Comparison of ENCODE assay signal across 15 mouse cellular contexts in genomic region chr13:32603925-32604590, GRCm38 (mm10).
DNase-seq lines count a peak whose midpoint lies in the region; ATAC-seq and TF ChIP-seq lines count a peak whose summit lies in the region.
"Had no signal": no experiment of that assay in that cellular context is flagged by ENCODE, and none has a peak within 500 bp of the region (broad histone marks: within the 10 kb centered on the region; RNA-seq: fewer than 3 reads in every experiment).

No protein-coding gene starts in this region.

- dilution Hi-C loops in CH12.LX (cut with MboI; ENCODE audit: extremely low pct_ligation_motif_present, extremely low pct_unique_long_range_greater_than_20kb, low sequenced_read_pairs): no loop called here

- TF ChIP-seq POLR2A in CH12.LX (IDR thresholded peaks at IDR 0.05; ENCODE audit: low read depth, low read length): no peak

- 76% methylated on average over 8 of the region's 8 CpGs for WGBS in intestine, postnatal 0 days
- 74% methylated on average over 8 of the region's 8 CpGs for WGBS in intestine, embryonic 16.5 days
- 62% methylated on average over 8 of the region's 8 CpGs for WGBS in lung, postnatal 0 days

- in situ Hi-C loops in CH12.LX (cut with MboI; ENCODE audit: low pct_ligation_motif_present, low pct_unique_long_range_greater_than_20kb, low sequenced_read_pairs): loop anchor here (10.0 kb wide), 2 partner anchors 61 to 99 kb away; no protein-coding TSS in a partner anchor

- no peaks in the 10 kb centered on the region for H3K36me3 ChIP-seq in intestine, postnatal 0 days (ENCODE audit: control insufficient read depth, insufficient read depth)
- H3K36me3 ChIP-seq in intestine, embryonic 16.5 days (ENCODE audit: control insufficient read depth, insufficient read depth, low read length): no peaks in the 10 kb centered on the region
- H3K36me3 ChIP-seq in lung, postnatal 0 days (ENCODE audit: insufficient read depth, low read length): no peaks in the 10 kb centered on the region
- no peaks in the 10 kb centered on the region for H3K36me3 ChIP-seq in CH12.LX (replicated peaks in 1 of 2; ENCODE audit: control insufficient read depth in 1 of 2, insufficient read depth in 1 of 2, low read length in 1 of 2)
- H3K36me3 ChIP-seq: heart, embryonic 12.5 days; midbrain, embryonic 15.5 days had no signal

- peak; percentile 14; the same call in 1 of the 2 replicates for TF ChIP-seq CTCF in intestine, postnatal 0 days (IDR thresholded peaks at IDR 0.05; ENCODE audit: low read depth)
- TF ChIP-seq CTCF in lung, postnatal 0 days (IDR thresholded peaks at IDR 0.05): peak; percentile 36
- peak in 1 of 2 experiments; percentile 50; a peak in 2 of 4 replicates for TF ChIP-seq CTCF in CH12.LX (conservative IDR thresholded peaks at IDR 0.05 in 1 of 2, IDR thresholded peaks at IDR 0.05 in 1 of 2; ENCODE audit: low read depth in 2 of 2, low read length in 2 of 2)

- no peaks in the 10 kb centered on the region for H3K4me1 ChIP-seq in intestine, postnatal 0 days (replicated peaks; ENCODE audit: control insufficient read depth, insufficient read depth, low read length)
- no peaks in the 10 kb centered on the region for H3K4me1 ChIP-seq in intestine, embryonic 16.5 days (ENCODE audit: control insufficient read depth, insufficient read depth, low read length)
- H3K4me1 ChIP-seq in lung, postnatal 0 days (ENCODE audit: insufficient read depth, low read depth, low read length): no peaks in the 10 kb centered on the region
- peaks cover 0 to 5% of the 10 kb centered on the region in 2 experiments; a peak in 2 of 4 replicates for H3K4me1 ChIP-seq in CH12.LX (ENCODE audit: control insufficient read depth in 1 of 2, insufficient read depth in 2 of 2)
- H3K4me1 ChIP-seq: midbrain, embryonic 15.5 days had no signal

- no peak overlapping the region for H3K9ac ChIP-seq in intestine, postnatal 0 days (ENCODE audit: low read depth, low read length)
- no peak overlapping the region for H3K9ac ChIP-seq in intestine, embryonic 16.5 days (ENCODE audit: low read depth, low read length)
- no peak overlapping the region for H3K9ac ChIP-seq in lung, postnatal 0 days (replicated peaks; ENCODE audit: low read depth)
- H3K9ac ChIP-seq in CH12.LX (ENCODE audit: insufficient read depth, low read depth): no peak overlapping the region
- H3K9ac ChIP-seq: heart, embryonic 12.5 days; midbrain, embryonic 15.5 days had no signal

- ATAC-seq in intestine, postnatal 0 days: no peak
- no peak for ATAC-seq in intestine, embryonic 16.5 days
- ATAC-seq in lung, postnatal 0 days: no peak
- ATAC-seq in common myeloid progenitor, adult 5-6 weeks (replicated peaks; ENCODE audit: low read depth, poor library complexity, severe bottlenecking): peak; percentile 60; the same call in 1 of the 2 replicates
- ATAC-seq: midbrain, embryonic 15.5 days had no signal

- H3K4me3 ChIP-seq in intestine, postnatal 0 days (ENCODE audit: low read depth, low read length): no peak overlapping the region
- no peak overlapping the region for H3K4me3 ChIP-seq in intestine, embryonic 16.5 days (ENCODE audit: low read length)
- H3K4me3 ChIP-seq in lung, postnatal 0 days (ENCODE audit: low read depth, low read length): no peak overlapping the region
- H3K4me3 ChIP-seq in CH12.LX (replicated peaks in 1 of 3; ENCODE audit: low read depth in 2 of 3, low read length in 2 of 3, poor library complexity in 1 of 3): no peak overlapping the region
- H3K4me3 ChIP-seq: heart, embryonic 12.5 days; midbrain, embryonic 15.5 days had no signal

- no peak for TF ChIP-seq EP300 in lung, postnatal 0 days (IDR thresholded peaks at IDR 0.05)
- no peak for TF ChIP-seq EP300 in CH12.LX (IDR thresholded peaks at IDR 0.05; ENCODE audit: low read length)

- H3K79me2 ChIP-seq in CH12.LX (replicated peaks; ENCODE audit: control insufficient read depth, extremely low read depth, insufficient read depth, poor library complexity, severe bottlenecking): no peaks in the 10 kb centered on the region

- no peaks in the 10 kb centered on the region for H3K27me3 ChIP-seq in intestine, postnatal 0 days (replicated peaks; ENCODE audit: control insufficient read depth, insufficient read depth, low read length)
- H3K27me3 ChIP-seq in intestine, embryonic 16.5 days (replicated peaks; ENCODE audit: control insufficient read depth, insufficient read depth, low read length): no peaks in the 10 kb centered on the region
- no peaks in the 10 kb centered on the region for H3K27me3 ChIP-seq in lung, postnatal 0 days (replicated peaks; ENCODE audit: insufficient read depth, low read length)
- H3K27me3 ChIP-seq in CH12.LX (replicated peaks): no peaks in the 10 kb centered on the region
- H3K27me3 ChIP-seq: heart, embryonic 12.5 days; midbrain, embryonic 15.5 days had no signal

- DNase-seq in lung, postnatal 0 days (ENCODE audit: low spot score): no peak
- DNase-seq in lung, postnatal 25 days (ENCODE audit: low spot score): no peak
- peak; percentile 33 for DNase-seq in CH12.LX (ENCODE audit: extremely low read depth)
- no peak for DNase-seq in cerebellum, postnatal 4 days (ENCODE audit: low spot score in 2 of 2)
- DNase-seq: cerebellum, adult 9-10 months; gastrocnemius, postnatal 14 days; heart, postnatal 4 days; lung, adult 2 months; right cerebral cortex, adult 18-20 months; thymus, postnatal 36 days had no signal

- no peak overlapping the region for H3K4me2 ChIP-seq in intestine, postnatal 0 days (replicated peaks; ENCODE audit: low read depth)
- no peak overlapping the region for H3K4me2 ChIP-seq in intestine, embryonic 16.5 days (ENCODE audit: low read depth, low read length)
- no peak overlapping the region for H3K4me2 ChIP-seq in lung, postnatal 0 days (replicated peaks; ENCODE audit: low read depth, low read length)
- no peak overlapping the region for H3K4me2 ChIP-seq in CH12.LX (ENCODE audit: insufficient read depth, low read depth, poor library complexity, severe bottlenecking)
- H3K4me2 ChIP-seq: heart, embryonic 12.5 days; midbrain, embryonic 15.5 days had no signal

- H3K9me3 ChIP-seq in intestine, postnatal 0 days (ENCODE audit: control insufficient read depth): no peaks in the 10 kb centered on the region
- H3K9me3 ChIP-seq in intestine, embryonic 16.5 days (ENCODE audit: control insufficient read depth, low read length): no peaks in the 10 kb centered on the region
- H3K9me3 ChIP-seq in lung, postnatal 0 days (ENCODE audit: low read length): no peaks in the 10 kb centered on the region
- no peaks in the 10 kb centered on the region for H3K9me3 ChIP-seq in CH12.LX (replicated peaks; ENCODE audit: low read length)
- H3K9me3 ChIP-seq: heart, embryonic 12.5 days; midbrain, embryonic 15.5 days had no signal

- no peak overlapping the region for H3K27ac ChIP-seq in intestine, postnatal 0 days (ENCODE audit: low read depth, low read length)
- no peak overlapping the region for H3K27ac ChIP-seq in intestine, embryonic 16.5 days (ENCODE audit: low read length)
- no peak overlapping the region for H3K27ac ChIP-seq in lung, postnatal 0 days (ENCODE audit: low read length)
- H3K27ac ChIP-seq in CH12.LX (ENCODE audit: insufficient read depth, low read depth): no peak overlapping the region
- H3K27ac ChIP-seq: midbrain, embryonic 15.5 days had no signal

- peak; percentile 60 for TF ChIP-seq RAD21 in CH12.LX (IDR thresholded peaks at IDR 0.05; ENCODE audit: low read depth, low read length)

TF ChIP-seq in CH12.LX, 34 proteins besides CTCF, POLR2A, EP300 and RAD21:
- TF ChIP-seq SMC3 (IDR thresholded peaks at IDR 0.05; ENCODE audit: low read depth, low read length) (peak; percentile 28), ELF1 (IDR thresholded peaks at IDR 0.05; ENCODE audit: low read depth, low read length) (peak; percentile 10; the same call in 1 of the 2 replicates), E2F4 (IDR thresholded peaks at IDR 0.05; ENCODE audit: insufficient replicate concordance, low read depth, low read length) (no peak), ZKSCAN1 (IDR thresholded peaks at IDR 0.05; ENCODE audit: borderline replicate concordance, low read depth, low read length) (no peak), NELFE (IDR thresholded peaks at IDR 0.05; ENCODE audit: low read depth, low read length) (no peak), POLR2AphosphoS2 (IDR thresholded peaks at IDR 0.05; ENCODE audit: low read depth, low read length) (no peak), HCFC1 (IDR thresholded peaks at IDR 0.05; ENCODE audit: low read depth, low read length) (no peak), MAFK (IDR thresholded peaks at IDR 0.05; ENCODE audit: insufficient replicate concordance, low read length) (no peak)
